Mouse (Mus musculus) ES-E14 (cell line): ENCODE measurements around the gene Nrxn3.

Experiments used
- CHD2 ChIP-seq: IDR thresholded peaks from 2 replicates; pipeline ENCODE4 v1.6.1; 2014; ENCODE audit warnings: mild to moderate bottlenecking, low read depth, low read length, inconsistent platforms
- HCFC1 ChIP-seq: IDR thresholded peaks from 2 replicates; pipeline ENCODE4 v1.6.1; 2012; ENCODE audit warnings: low read length, inconsistent platforms, borderline replicate concordance; ENCODE audit not compliant: insufficient read depth
- ZC3H11A ChIP-seq: IDR thresholded peaks from 2 replicates; pipeline ENCODE4 v1.6.1; 2012; ENCODE audit warnings: low read depth, mild to moderate bottlenecking, inconsistent platforms, low read length, borderline replicate concordance

- no peak for TF ChIP-seq ZC3H11A
- TF ChIP-seq CHD2: no peak
- TF ChIP-seq HCFC1: no peak
Observed at GRCm38 (mm10) chr12:89255275-89255892, 532.7 kb downstream of the Nrxn3 start.
